Mouse (Mus musculus): ENCODE measurements around the gene Vax1.

Gene Vax1

DNA sequence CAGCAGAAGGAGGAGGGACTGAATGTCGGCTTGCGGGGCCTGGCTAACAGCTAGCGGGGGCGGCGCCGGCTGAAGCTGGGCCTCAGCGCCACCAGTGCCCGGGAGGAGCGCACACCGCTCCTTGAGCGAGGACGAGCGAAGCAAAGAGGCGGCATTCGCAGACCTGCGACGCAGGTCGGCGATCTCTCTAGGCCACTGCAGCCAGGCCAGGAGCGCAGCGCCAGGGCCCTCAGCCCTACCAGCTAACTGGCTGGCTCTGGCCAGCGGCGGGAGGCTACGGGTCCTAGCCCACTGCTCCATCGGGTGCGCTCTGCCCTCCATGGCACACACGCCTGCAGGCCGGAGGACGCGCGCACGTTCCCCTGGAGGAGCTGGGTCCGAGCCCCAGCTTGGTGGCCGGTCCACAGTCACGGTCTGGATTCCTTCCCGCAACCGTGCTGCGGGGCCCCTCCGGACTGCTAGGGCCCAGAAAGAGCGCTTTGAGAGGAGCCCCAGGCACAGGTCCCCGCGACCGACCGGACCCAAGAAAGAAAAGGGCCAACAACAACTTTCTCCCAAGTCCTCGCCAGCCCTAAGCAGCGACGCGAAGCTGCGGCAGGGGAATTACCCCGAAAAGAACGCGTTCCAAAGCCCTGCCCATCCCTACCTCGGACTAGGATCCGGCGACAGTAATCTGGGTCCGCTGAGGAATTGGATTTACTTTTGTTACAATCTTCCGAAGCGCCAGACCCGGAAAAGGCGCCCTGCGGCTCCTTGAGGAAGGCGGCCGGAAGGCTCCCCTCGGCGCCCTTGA, 517 bp downstream of the Vax1 start:
- no peak for DNase-seq (ENCODE audit: low spot score)

DNA sequence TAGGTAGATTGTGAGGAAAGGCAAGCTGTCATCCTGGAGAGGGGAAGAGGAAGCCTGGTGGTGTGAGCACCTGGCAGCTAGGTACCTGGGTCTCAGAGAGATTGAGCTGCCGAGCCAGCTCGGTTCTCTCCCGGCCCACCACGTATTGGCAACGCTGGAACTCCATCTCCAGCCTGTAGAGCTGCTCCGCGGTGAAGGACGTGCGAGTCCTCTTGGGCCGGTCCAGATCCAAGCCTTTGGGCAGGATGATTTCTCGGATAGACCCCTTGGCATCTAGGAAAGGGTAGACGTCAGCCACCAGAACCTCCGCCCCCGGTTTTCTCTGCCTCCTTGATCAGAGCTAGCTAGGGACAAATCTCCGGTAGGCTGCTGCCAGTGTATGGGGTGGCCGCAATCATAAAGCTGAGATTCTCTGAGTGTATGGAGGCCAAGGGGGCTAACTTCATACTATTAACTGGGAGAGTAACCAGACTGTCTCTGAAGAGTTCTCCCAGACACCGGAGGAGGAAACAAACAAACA, 1.4 kb downstream of the Vax1 start:
- no peak for DNase-seq (ENCODE audit: low spot score)

GRCm38 (mm10) chr19:59167871-59168270, 2.0 kb downstream of the Vax1 start:
- DNase-seq (ENCODE audit: low spot score): no peak

- DNase-seq (ENCODE audit: low spot score): no peak
These were observed 3.0 kb downstream of the Vax1 start for GRCm38 (mm10) chr19:59166879-59167278.

DNA sequence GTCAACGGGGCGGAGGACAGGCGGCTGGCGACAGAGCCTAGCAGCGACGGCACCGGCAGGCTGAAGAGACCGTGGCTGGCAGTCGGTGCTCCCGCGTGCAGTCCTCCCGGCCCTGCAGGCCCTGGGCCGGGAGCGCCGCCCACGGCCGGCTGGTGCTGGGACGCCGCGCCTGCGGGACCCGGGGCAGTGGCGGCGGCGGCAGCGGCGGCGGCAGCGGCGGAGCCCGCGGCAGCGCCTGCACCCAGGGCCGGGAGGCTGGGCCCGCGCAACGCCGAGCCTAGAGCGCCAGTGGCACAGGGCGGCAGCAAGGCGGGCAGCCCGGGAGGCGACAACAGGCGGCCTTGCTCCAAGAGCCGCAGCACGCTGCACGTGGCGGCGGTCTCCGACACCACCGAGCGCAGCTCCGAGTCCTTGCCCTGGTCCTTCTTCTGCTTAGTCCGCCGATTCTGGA, 3.5 kb downstream of the Vax1 start:
- no peak for DNase-seq (ENCODE audit: low spot score)

DNA sequence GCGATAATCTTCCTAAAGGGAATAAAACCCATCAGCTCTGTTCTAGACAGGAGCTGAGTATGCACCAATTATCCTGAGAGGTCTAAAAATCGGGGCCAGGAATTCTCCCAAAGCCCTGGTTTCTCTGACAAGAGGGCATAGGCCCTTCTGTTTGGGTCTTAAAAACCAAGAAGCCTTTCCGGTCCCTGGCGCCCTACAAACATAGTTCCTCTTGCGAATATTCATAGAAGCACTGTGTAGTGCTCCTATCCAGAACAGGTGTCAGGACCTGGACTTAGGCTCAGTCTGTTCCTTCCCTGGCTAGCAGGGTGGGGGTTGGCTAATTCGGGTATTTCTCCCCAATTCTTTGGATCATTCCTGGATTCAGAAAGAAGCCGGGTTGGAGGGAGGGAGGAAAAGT, 4.3 kb downstream of the Vax1 start:
- DNase-seq (ENCODE audit: low spot score): no peak

DNA sequence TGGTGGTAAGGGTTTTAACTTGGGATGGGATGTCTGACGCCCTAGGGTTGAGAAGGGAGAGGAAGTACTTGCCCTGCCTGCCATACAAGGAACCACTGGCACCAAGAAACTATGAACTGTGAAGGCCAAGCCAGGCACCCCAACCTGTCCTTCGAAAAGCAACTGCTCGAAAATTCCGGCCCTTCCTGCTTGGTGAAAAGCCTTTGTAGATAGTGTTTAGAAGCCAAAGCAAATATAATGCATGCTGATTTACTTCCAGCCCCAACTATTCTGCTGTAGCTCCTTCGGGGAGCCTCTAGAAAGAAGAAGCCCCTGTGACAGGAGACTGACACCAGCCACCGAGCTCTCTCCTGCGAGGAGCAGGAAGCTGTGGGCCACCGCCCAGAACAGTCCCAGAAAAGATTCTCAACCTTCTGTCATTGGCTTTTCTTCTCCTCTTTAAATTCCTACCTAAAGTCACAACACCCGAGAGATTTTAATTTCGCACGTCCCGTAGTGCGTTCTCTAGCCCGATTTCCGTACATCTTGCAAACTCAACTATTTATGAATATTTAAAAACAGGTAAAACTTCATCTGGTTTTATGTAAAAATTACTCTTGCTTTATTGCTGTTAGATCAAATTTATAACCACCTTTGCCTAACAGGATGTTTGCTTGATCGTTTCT, 4.8 kb downstream of the Vax1 start:
- DNase-seq (ENCODE audit: low spot score): no peak

DNA sequence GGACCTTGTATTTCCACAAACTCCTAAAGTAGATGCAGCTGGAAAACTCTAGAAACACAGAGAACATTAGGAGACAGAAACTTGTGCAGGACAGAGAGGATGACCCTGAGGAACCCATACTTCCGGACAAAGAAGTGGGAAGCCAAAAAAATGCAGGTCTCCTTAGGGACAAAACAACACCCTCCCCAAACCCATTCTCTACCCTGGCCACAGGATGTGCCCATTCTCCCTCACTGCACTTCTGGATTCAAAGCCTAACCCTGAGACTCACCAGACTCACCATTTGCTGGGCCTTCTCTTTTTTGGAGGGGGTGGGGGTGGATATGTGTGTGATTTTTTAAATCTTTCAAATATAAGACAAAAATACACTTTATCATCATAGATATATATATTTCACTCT, 5.7 kb downstream of the Vax1 start:
- no peak for DNase-seq (ENCODE audit: low spot score)

- no peak for DNase-seq (ENCODE audit: low spot score)
These were observed 13.2 kb downstream of the Vax1 start for GRCm38 (mm10) chr19:59156702-59157101.

DNA sequence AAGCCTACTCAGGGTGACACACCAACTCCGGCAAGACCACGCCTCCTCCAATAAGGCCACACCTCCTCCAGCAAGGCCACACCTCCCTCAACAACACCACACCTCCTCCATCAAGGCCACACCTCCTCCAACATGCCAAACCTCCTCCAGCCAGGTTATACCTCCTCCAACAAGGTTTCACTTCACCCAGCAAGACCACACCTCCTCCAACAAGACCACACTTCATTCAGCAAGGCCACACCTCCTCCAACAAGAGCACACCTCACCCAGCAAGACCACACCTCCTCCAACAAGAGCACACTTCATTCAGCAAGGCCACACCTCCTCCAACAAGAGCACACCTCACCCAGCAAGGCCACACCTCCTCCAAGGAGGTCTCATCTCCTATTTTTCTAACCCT, 15.7 kb downstream of the Vax1 start:
- no peak for DNase-seq (ENCODE audit: low spot score)

DNA sequence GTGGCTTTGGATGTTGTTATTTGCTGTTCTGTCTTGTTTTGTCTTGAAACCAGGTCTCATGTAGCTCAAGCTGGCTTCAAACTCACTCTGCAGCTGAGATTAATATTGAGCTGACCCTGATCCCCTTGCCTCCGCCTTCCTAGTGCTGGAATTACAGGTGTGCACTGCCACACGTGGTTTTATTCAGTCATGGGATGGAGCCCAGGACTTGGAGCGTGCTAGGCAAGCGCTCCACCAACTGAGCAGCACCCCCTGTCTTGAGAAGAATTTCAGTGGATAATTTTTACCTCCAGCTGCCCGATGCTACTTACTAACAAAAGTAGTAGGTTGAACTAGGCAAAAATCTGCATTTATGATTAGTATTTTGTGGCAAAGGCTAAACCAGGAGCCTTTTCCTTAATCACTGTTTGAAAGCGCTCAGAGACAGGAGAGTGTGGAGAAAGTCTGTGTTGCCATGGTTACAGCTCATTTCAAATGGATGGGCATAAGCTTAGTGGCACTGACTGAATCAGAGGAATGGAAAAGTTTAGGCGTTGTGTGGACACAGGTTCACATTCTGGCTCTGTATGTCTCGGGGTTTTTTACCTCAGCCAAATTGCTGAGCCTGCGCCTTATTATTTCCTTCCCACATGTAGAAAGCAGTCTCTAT, 24.2 kb downstream of the Vax1 start:
- peak; percentile 26 for DNase-seq (ENCODE audit: low spot score)

- DNase-seq (ENCODE audit: low spot score): no peak
These were observed 24.8 kb downstream of the Vax1 start for GRCm38 (mm10) chr19:59145064-59145463.

DNA sequence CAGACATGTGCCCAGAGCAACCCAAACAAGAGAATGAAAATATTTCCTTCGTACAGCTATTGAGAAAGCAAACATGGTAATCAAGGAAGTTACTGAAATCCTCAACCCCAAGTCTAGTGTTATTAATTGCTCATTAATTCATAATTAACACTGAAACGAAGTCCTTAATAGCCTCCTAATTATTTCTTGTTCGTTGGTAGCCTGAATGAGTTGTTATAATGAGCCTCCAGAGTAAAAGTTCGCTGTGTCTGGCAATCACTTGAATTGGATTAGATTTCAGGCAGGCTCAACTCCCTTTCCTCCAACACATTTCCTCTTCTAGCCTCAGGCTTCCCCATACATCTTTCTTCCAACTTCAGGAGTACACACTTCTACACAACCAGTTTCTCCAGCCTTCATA, 27.6 kb downstream of the Vax1 start:
- DNase-seq (ENCODE audit: low spot score): no peak

GRCm38 (mm10) chr19:59135387-59135786, 34.5 kb downstream of the Vax1 start:
- DNase-seq (ENCODE audit: low spot score): no peak

DNA sequence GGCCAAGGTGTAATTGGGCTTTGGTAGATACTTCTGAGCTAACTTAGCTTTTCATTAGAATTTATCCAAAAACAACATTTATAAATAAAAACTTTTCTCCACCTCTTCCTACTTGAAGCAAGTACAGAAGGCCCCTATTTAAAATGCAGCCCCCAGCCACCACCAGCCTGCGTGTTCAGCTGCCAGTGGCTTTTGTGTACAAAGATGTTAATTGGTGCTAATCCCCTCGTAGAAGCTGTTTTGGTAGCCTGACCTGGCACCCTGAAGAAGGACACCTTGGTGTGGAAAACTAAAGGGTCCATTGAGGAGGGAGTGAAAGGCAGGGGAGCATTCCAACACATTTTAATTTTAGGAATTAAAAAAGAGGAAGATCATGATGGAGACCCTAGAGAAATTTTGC, 34.9 kb downstream of the Vax1 start:
- DNase-seq (ENCODE audit: low spot score): no peak

DNA sequence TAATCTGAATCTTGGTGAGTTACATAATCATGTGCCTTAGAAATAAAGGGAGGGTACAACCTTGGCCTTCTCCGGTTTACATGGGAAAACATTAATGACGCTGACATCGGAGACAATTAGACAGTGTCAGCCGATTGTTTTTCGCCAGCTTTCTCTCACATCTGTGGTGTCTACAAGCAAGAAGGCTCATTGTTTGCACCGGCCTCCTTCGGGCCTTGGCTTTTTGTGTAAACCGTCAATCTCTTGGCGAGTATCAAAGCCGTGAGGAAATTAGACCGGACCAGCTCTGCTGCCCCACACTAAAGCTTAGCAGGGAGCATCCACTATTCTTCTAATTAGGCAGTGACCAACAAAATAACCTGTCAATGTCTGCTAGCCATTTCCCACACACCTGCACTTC, 36.7 kb downstream of the Vax1 start:
- no peak for DNase-seq (ENCODE audit: low spot score)

DNA sequence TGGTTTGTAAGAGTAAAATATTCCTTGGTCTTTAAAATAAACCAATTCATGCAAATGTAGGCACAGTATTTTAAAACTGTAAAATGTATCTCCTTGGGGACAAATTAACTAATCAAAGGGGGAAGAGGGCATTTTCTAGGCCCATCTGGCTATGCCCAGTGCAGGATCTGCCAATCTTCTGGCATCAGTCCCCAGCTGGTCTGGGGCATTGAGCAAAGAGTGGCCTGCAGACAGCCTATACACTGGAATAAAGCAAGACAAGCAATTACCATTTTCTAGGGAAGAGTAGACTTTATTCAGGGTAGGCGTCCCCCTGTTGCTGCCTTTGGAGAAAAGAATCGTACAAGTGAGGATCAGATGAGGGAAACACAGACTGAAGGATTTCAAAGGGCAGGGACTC, 40.2 kb downstream of the Vax1 start:
- no peak for DNase-seq (ENCODE audit: low spot score)

- no peak for DNase-seq (ENCODE audit: low spot score)
These were observed 41.2 kb downstream of the Vax1 start for GRCm38 (mm10) chr19:59128531-59129204.

DNA sequence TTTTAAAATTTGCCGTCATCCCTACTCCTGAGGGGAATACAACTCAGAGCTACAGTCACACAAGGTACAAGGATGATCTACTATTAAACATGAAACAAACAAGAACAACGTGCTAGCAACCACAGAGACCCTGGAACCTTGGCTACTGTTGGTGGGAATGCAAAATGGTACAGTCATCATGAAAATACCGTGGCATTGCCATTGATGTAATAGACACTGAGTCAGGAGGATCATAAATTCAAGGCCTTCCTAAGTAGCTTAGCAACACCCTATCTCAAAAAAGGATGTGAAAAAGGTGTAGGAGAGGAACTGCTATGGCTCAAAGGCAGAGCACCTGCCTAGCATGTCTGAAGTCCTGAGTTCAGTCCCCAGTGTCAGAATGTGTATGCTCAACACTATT, 42.4 kb downstream of the Vax1 start:
- DNase-seq (ENCODE audit: low spot score): no peak
